Mouse (Mus musculus): Measurements from ENCODE around the gene 3830406C13Rik. TPM values are rescaled to one million over a fixed set of nuclear protein-coding genes. Genes with fewer than 3 reads are reported as not detected.

Gene 3830406C13Rik
- polyA plus RNA-seq, 1 experiment from 2014 or later: 44.0 TPM

DNA sequence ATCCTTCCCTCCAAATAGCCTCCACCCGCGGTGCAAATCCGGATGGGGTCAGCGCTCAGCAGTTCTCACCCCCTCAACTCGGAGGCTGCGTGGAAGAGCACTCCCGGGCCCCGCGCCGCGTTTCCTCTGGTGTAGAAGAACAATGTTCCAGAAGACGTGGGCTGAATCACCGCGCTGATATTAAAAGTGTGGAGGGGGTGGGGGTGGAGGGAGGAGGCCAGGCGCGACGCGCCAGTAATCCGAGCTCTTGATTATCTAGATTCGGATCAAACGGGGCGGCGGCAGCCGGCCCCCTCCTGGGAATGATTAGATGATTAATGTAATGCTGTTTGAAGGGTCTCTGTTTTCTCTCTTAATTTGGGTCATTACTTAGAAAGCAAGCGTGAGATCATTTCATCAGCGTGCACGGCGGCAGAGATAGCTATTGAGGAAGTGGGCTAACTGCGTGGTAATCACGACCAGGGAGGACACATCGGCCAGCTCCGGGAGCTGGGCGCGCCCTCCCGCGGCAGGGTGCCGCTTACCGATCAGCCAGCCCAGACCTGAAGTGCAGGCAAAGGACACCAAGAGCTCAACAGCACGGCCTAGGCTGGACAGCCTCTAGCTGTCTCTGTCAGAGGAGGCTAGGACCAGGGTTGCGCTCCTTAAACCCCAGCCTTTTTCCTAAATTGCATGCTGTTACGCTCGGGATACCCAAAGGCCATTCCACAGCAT lies 57.3 kb downstream of the 3830406C13Rik start:
- H3K36me3 ChIP-seq (ENCODE audit: control insufficient read depth, insufficient read depth, low read length): peaks cover 8% of the 10 kb centered on the region; the same call in 1 of the 2 replicates
- H3K27ac ChIP-seq (ENCODE audit: low read depth, low read length): peak overlapping the region; percentile 98
- peak overlapping the region; percentile 56 for H3K4me3 ChIP-seq (ENCODE audit: low read depth, low read length)
- 0 out of 2 replicates have a peak, but pooled peaks have one; percentile 0 for ATAC-seq
- H3K4me2 ChIP-seq (ENCODE audit: low read length): peak overlapping the region; percentile 64
- peak overlapping the region; percentile 91 for H3K9ac ChIP-seq (ENCODE audit: low read length)
- no peaks in the 10 kb centered on the region for H3K9me3 ChIP-seq (replicated peaks; ENCODE audit: control insufficient read depth, low read length)
- peaks cover 20% of the 10 kb centered on the region for H3K27me3 ChIP-seq (replicated peaks; ENCODE audit: control insufficient read depth, insufficient read depth, low read length)
- under 1% methylated on average over 42 of the region's 42 CpGs for WGBS
- peak; percentile 78 for DNase-seq (ENCODE audit: low spot score)
- peaks cover 21% of the 10 kb centered on the region; the same call in 1 of the 2 replicates for H3K4me1 ChIP-seq (ENCODE audit: control insufficient read depth, insufficient read depth, low read length)

- H3K4me3 ChIP-seq (ENCODE audit: low read depth, low read length): peak overlapping the region; percentile 56
- peaks cover 20% of the 10 kb centered on the region for H3K27me3 ChIP-seq (replicated peaks; ENCODE audit: control insufficient read depth, insufficient read depth, low read length)
- H3K9ac ChIP-seq (ENCODE audit: low read length): peak overlapping the region; percentile 91
- peaks cover 8% of the 10 kb centered on the region; the same call in 1 of the 2 replicates for H3K36me3 ChIP-seq (ENCODE audit: control insufficient read depth, insufficient read depth, low read length)
- ATAC-seq (no peak), DNase-seq (ENCODE audit: low spot score) (peak; percentile 28)
- H3K4me2 ChIP-seq (ENCODE audit: low read length): peak overlapping the region; percentile 64
- peaks cover 17% of the 10 kb centered on the region; the same call in 1 of the 2 replicates for H3K4me1 ChIP-seq (ENCODE audit: control insufficient read depth, insufficient read depth, low read length)
- 7% methylated on average over 24 of the region's 24 CpGs for WGBS
- no peaks in the 10 kb centered on the region for H3K9me3 ChIP-seq (replicated peaks; ENCODE audit: control insufficient read depth, low read length)
- peak overlapping the region; percentile 98 for H3K27ac ChIP-seq (ENCODE audit: low read depth, low read length)
Observed at GRCm38 (mm10) chr14:12341789-12342457, 58.0 kb downstream of the 3830406C13Rik start.

GRCm38 (mm10) chr14:12342458-12343131 lies 58.6 kb downstream of the 3830406C13Rik start:
- peak overlapping the region; percentile 56 for H3K4me3 ChIP-seq (ENCODE audit: low read depth, low read length)
- no peak for ATAC-seq
- peaks cover 8% of the 10 kb centered on the region; the same call in 1 of the 2 replicates for H3K36me3 ChIP-seq (ENCODE audit: control insufficient read depth, insufficient read depth, low read length)
- H3K27ac ChIP-seq (ENCODE audit: low read depth, low read length): peak overlapping the region; percentile 98
- peak; percentile 33 for DNase-seq (ENCODE audit: low spot score)
- peak overlapping the region; percentile 64 for H3K4me2 ChIP-seq (ENCODE audit: low read length)
- peaks cover 20% of the 10 kb centered on the region for H3K27me3 ChIP-seq (replicated peaks; ENCODE audit: control insufficient read depth, insufficient read depth, low read length)
- peak overlapping the region; percentile 91 for H3K9ac ChIP-seq (ENCODE audit: low read length)
- H3K9me3 ChIP-seq (replicated peaks; ENCODE audit: control insufficient read depth, low read length): no peaks in the 10 kb centered on the region
- 4% methylated on average over 23 of the region's 23 CpGs for WGBS
- H3K4me1 ChIP-seq (ENCODE audit: control insufficient read depth, insufficient read depth, low read length): peaks cover 14% of the 10 kb centered on the region; the same call in 1 of the 2 replicates

DNA sequence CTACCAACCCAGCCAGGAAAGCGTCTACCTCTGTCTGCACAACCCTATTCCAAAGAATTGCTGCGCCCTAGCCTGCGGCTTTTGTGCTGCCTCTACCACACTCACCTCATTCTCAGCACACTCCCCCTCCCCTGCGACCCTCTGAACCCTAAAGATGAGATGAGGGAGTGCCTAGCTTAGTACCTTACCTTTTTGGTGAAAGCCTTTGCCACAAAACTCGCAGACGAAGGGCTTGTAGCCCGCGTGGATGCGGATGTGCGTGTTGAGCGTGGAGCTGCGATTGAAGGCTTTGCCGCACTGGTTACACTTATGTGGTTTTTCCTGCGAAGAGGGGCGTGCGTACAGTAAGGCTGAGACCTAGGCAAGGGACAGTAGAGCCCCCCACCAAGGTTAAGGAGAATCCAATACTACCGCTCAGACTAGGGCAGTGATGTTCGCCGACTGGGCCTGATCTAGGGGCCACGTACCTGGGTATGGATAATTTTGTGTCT lies 59.5 kb downstream of the 3830406C13Rik start:
- Histone ChIP-seq H3K4me3 (ENCODE audit: low read depth, low read length) (peak overlapping the region; percentile 56), H3K9ac (ENCODE audit: low read length) (peak overlapping the region; percentile 91), H3K9me3 (replicated peaks; ENCODE audit: control insufficient read depth, low read length) (no peaks in the 10 kb centered on the region), H3K27me3 (replicated peaks; ENCODE audit: control insufficient read depth, insufficient read depth, low read length) (peaks cover 21% of the 10 kb centered on the region), H3K27ac (ENCODE audit: low read depth, low read length) (peak overlapping the region; percentile 98), H3K4me2 (ENCODE audit: low read length) (peak overlapping the region; percentile 64), H3K36me3 (ENCODE audit: control insufficient read depth, insufficient read depth, low read length) (peaks cover 8% of the 10 kb centered on the region; the same call in 1 of the 2 replicates), H3K4me1 (ENCODE audit: control insufficient read depth, insufficient read depth, low read length) (peaks cover 16% of the 10 kb centered on the region; the same call in 1 of the 2 replicates)
- whole genome bisulfite sequencing: 1% methylated on average over 20 of the region's 20 CpGs
- DNase-seq (ENCODE audit: low spot score) (peak; percentile 53), ATAC-seq (no peak)

DNA sequence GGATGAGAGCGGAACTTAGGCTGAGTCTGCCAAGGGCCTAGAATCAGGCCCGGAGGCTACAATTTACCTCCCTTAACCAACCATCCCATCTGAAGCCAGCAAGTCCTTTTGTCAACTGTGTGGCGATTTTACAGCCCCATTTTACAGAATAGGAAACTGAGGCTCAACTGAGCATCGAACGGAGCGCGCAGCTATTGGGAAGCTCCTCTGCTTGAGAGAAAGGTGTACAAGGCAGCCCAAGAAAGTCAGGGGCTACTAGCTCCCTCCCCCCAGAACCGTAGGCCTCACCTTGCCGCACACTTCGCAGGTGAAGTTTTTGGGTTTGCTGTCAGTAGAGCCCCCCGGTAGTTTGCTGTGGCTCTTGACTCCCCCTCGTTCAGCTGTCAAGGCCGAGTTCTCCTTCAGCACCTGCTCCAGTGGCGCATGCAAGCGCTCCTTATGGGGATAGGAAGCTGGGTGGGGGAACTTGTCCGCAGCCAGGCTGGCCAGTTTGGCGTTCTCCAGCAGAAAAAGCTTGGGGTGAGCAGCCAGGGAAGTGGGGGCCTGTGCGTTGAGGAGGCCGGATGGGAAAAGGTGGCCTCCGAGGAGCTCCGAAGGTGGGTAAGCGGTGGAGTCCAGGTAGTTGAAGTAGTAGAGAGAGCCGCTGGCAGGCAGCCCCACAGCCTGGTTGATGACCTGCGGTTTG lies 60.2 kb downstream of the 3830406C13Rik start:
- Histone ChIP-seq H3K4me3 (ENCODE audit: low read depth, low read length) (peak overlapping the region; percentile 56), H3K4me2 (ENCODE audit: low read length) (peak overlapping the region; percentile 64), H3K27ac (ENCODE audit: low read depth, low read length) (peak overlapping the region; percentile 98), H3K27me3 (replicated peaks; ENCODE audit: control insufficient read depth, insufficient read depth, low read length) (peaks cover 28% of the 10 kb centered on the region), H3K9me3 (replicated peaks; ENCODE audit: control insufficient read depth, low read length) (no peaks in the 10 kb centered on the region), H3K4me1 (ENCODE audit: control insufficient read depth, insufficient read depth, low read length) (peaks cover 11% of the 10 kb centered on the region; the same call in 1 of the 2 replicates), H3K9ac (ENCODE audit: low read length) (peak overlapping the region; percentile 91), H3K36me3 (ENCODE audit: control insufficient read depth, insufficient read depth, low read length) (peaks cover 8% of the 10 kb centered on the region; the same call in 1 of the 2 replicates)
- ATAC-seq (no peak), DNase-seq (ENCODE audit: low spot score) (peak; percentile 37)
- WGBS: 3% methylated on average over 24 of the region's 24 CpGs

- Histone ChIP-seq H3K27ac (ENCODE audit: low read depth, low read length) (peak overlapping the region; percentile 98), H3K27me3 (replicated peaks; ENCODE audit: control insufficient read depth, insufficient read depth, low read length) (peaks cover 32% of the 10 kb centered on the region), H3K9me3 (replicated peaks; ENCODE audit: control insufficient read depth, low read length) (no peaks in the 10 kb centered on the region), H3K9ac (ENCODE audit: low read length) (peak overlapping the region; percentile 91), H3K4me3 (ENCODE audit: low read depth, low read length) (peak overlapping the region; percentile 56), H3K36me3 (ENCODE audit: control insufficient read depth, insufficient read depth, low read length) (peaks cover 8% of the 10 kb centered on the region; the same call in 1 of the 2 replicates), H3K4me2 (ENCODE audit: low read length) (peak overlapping the region; percentile 64), H3K4me1 (ENCODE audit: control insufficient read depth, insufficient read depth, low read length) (peaks cover 11% of the 10 kb centered on the region; the same call in 1 of the 2 replicates)
- under 1% methylated on average over 39 of the region's 39 CpGs for WGBS
- ATAC-seq: peak; percentile 33
- DNase-seq (ENCODE audit: low spot score): peak; percentile 51
Observed at GRCm38 (mm10) chr14:12344746-12345240, 60.8 kb downstream of the 3830406C13Rik start.

DNA sequence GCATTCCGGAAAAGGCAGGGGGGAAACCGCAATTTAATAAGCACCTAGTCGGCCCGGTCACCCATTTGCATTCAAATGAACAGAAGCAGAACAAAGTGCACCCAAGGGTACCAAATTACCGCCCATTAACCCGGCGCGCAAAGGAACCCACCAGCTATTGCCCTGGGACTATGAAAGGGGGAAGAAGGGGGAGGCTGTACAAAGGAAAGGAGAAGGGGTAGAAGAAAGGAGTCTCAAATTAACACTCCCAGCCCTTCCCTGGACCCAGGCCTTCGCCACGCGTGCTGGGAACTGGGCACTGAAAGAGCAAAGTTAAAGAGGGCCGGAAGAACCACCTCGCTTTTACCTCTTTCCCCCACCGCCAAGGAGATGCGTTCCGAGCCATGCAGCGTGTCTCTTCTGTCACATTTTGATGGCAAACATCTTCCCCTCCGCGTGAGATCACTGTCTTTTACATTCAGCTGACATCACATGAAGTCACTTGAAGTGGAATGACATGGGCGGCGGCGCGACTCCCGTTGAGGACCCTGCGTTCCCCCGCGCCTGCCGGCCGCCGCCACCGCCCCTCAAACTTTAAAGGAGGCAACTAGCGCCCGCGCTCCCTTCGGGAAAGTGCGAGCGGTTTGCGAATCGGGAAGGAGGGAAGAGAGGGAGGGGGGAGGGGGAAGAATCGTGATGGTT lies 61.4 kb downstream of the 3830406C13Rik start:
- Histone ChIP-seq H3K9me3 (replicated peaks; ENCODE audit: control insufficient read depth, low read length) (no peaks in the 10 kb centered on the region), H3K4me3 (ENCODE audit: low read depth, low read length) (peak overlapping the region; percentile 56), H3K9ac (ENCODE audit: low read length) (peak overlapping the region; percentile 91), H3K4me1 (ENCODE audit: control insufficient read depth, insufficient read depth, low read length) (peaks cover 11% of the 10 kb centered on the region; the same call in 1 of the 2 replicates), H3K36me3 (ENCODE audit: control insufficient read depth, insufficient read depth, low read length) (peaks cover 8% of the 10 kb centered on the region; the same call in 1 of the 2 replicates), H3K4me2 (ENCODE audit: low read length) (peak overlapping the region; percentile 64), H3K27me3 (replicated peaks; ENCODE audit: control insufficient read depth, insufficient read depth, low read length) (peaks cover 33% of the 10 kb centered on the region), H3K27ac (ENCODE audit: low read depth, low read length) (peak overlapping the region; percentile 98)
- under 1% methylated on average over 40 of the region's 40 CpGs for WGBS
- DNase-seq (ENCODE audit: low spot score) (peak; percentile 82), ATAC-seq (peak; percentile 54)

All from forebrain, embryonic 14.5 days (tissue).